Mouse (Mus musculus) ES-Bruce4 (cell line): Measurements from ENCODE around the gene Mxra8.

Experiments used
- CTCF ChIP-seq: IDR thresholded peaks from one replicate; pipeline ENCODE4 v1.8.1; 2011; ENCODE audit warnings: low read depth, low read length
- POLR2A ChIP-seq: IDR thresholded peaks from one replicate; pipeline ENCODE4 v1.8.1; 2011; ENCODE audit warnings: low read length; ENCODE audit not compliant: insufficient read depth

DNA sequence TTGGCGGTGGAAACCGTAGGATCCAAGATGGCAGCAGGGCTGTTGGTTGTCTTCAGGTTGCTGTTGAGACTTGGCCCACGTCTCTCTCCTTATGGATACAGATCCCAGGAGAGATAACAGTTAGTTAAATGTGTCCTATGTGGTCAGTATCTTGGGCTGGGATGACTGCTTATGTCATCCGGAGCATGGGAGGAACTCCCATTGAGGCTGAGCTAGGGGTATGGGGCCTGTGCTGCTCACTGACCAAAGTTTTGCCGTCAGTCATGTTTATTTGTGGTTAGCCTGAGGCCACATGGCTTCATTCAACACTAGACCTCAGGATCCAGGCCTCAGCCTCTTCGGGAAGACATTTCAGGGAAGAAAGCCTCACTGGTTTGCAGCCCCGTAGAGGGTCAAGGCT is 31.9 kb downstream of the Mxra8 start:
- TF ChIP-seq POLR2A (no peak), CTCF (no peak)
